In genomic region chr4:127037158-127037557, GRCm38 (mm10) we compare ENCODE assay signal across 13 mouse cellular contexts.
"Had no signal": no experiment of that assay in that cellular context is flagged by ENCODE, and none has a peak within 500 bp of the region (broad histone marks: within the 10 kb centered on the region; RNA-seq: fewer than 3 reads in every experiment).

No protein-coding gene starts in this region.

- H3K27ac ChIP-seq: left cerebral cortex, adult 2 months; limb, embryonic 10.5 days; liver, embryonic 12.5 days; lung, embryonic 15.5 days; macrophage; midbrain, embryonic 13.5 days; neural tube, embryonic 15.5 days; stomach, postnatal 0 days had no signal

- H3K27me3 ChIP-seq: liver, embryonic 12.5 days; lung, embryonic 15.5 days; megakaryocyte, embryonic 14.5 days; midbrain, embryonic 13.5 days; neural tube, embryonic 15.5 days had no signal

- H3K4me1 ChIP-seq: limb, embryonic 10.5 days; liver, embryonic 12.5 days; lung, embryonic 15.5 days had no signal

- H3K4me3 ChIP-seq: left cerebral cortex, adult 2 months; limb, embryonic 10.5 days; liver, embryonic 12.5 days; lung, embryonic 15.5 days; megakaryocyte, embryonic 14.5 days; midbrain, embryonic 13.5 days; neural tube, embryonic 15.5 days had no signal

- DNase-seq: lung, postnatal 14 days; right cerebral cortex, adult 18-20 months; thymus, postnatal 4 days had no signal

- H3K4me2 ChIP-seq: liver, embryonic 12.5 days; lung, embryonic 15.5 days; midbrain, embryonic 13.5 days; neural tube, embryonic 15.5 days had no signal

- H3K9ac ChIP-seq: liver, embryonic 12.5 days; lung, embryonic 15.5 days; midbrain, embryonic 13.5 days; neural tube, embryonic 15.5 days had no signal

- ATAC-seq: inflammation-experienced regulatory T-cells, adult 6 months; liver, embryonic 12.5 days; midbrain, embryonic 13.5 days had no signal

- H3K9me3 ChIP-seq: limb, embryonic 10.5 days; liver, embryonic 12.5 days; lung, embryonic 15.5 days; megakaryocyte, embryonic 14.5 days; midbrain, embryonic 13.5 days; neural tube, embryonic 15.5 days had no signal
